Mouse (Mus musculus) ES-Bruce4 (cell line): ENCODE measurements around the gene Tlr9.

Experiments used
- CTCF ChIP-seq: IDR thresholded peaks from one replicate; pipeline ENCODE4 v1.8.1; 2011; ENCODE audit warnings: low read depth, low read length
- EP300 ChIP-seq: IDR thresholded peaks from 2 replicates; pipeline ENCODE4 v1.6.1; 2011; ENCODE audit warnings: low read depth, low read length; ENCODE audit not compliant: insufficient read depth
- POLR2A ChIP-seq: IDR thresholded peaks from one replicate; pipeline ENCODE4 v1.8.1; 2011; ENCODE audit warnings: low read length; ENCODE audit not compliant: insufficient read depth

DNA sequence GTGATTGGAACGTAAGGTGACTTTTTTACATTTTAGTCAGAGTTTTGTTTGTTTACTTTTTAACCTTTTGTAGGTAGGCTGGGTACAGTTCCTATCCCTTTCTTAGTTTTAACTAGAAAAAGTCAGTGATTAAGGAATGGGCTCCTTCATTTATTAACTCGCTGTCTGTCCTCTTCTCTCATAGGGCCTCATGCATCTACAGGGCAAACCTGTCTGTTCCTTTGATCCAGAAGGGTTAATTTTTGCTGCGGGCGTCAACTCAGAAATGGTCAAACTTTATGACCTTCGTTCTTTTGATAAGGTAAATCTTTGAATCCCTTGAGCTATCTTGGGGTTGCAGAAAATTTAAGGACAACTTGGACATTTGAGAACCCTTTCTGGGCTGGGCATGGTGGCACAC lies 38.4 kb upstream of the Tlr9 start:
- TF ChIP-seq POLR2A (no peak), CTCF (no peak), EP300 (no peak)
